Mouse (Mus musculus) embryonic facial prominence, embryonic 10.5 days (tissue): ENCODE results near the gene Nisch. TPM values are rescaled to one million over a fixed set of nuclear protein-coding genes. Genes with fewer than 3 reads are reported as not detected.

Experiments used
- DNase-seq: peaks from one replicate; pipeline ENCODE4 v3.0.0-alpha.2; 2017; ENCODE audit warnings: low spot score
- H3K27ac ChIP-seq: fragments of 300-500 bp; sonication (generic); replicated peaks from 2 replicates; pipeline ENCODE4 v1.5.1; 2016; ENCODE audit warnings: mild to moderate bottlenecking
- H3K27me3 ChIP-seq: fragments of 300-500 bp; sonication (generic); replicated peaks from 2 replicates; pipeline ENCODE4 v1.6.1; 2016; ENCODE audit warnings: low read depth, mild to moderate bottlenecking; ENCODE audit not compliant: poor library complexity, severe bottlenecking
- H3K36me3 ChIP-seq: fragments of 300-500 bp; sonication (generic); replicated peaks from 2 replicates; pipeline ENCODE4 v1.6.1; 2016; ENCODE audit warnings: mild to moderate bottlenecking, moderate library complexity
- H3K4me1 ChIP-seq: fragments of 300-500 bp; sonication (generic); 2 replicates; pipeline ENCODE4 v1.6.1; 2016
- H3K4me3 ChIP-seq: fragments of 300-500 bp; sonication (generic); 2 replicates; pipeline ENCODE4 v1.5.1; 2016; ENCODE audit warnings: mild to moderate bottlenecking, moderate library complexity
- H3K9me3 ChIP-seq: fragments of 300-500 bp; sonication (generic); 2 replicates; pipeline ENCODE4 v1.6.1; 2016; ENCODE audit warnings: mild to moderate bottlenecking
- WGBS: fragments of 180-500 bp; shearing (Covaris S2); methylation state at CpG from one replicate; pipeline ENCODE4 v1.1.7; 2016; 5-methylcytosine and 5-hydroxymethylcytosine counted together
- polyA plus RNA-seq: library from polyadenylated mRNA; unstranded; fragments of >200 nt; fragmentation: Nextera tagmentation; extraction: Ambion mirVana; gene quantifications from 2 replicates; pipeline ENCODE4 v1.2.1, GENCODE M21; 2016

The Nisch gene
- polyA plus RNA-seq, 1 experiment from 2014 or later: 476 TPM

GRCm38 (mm10) chr14:31165991-31166630 lies 50.6 kb downstream of the Nisch start:
- no peaks in the 10 kb centered on the region for H3K9me3 ChIP-seq
- H3K4me3 ChIP-seq: peak overlapping the region; percentile 32
- 72% methylated on average over 10 of the region's 10 CpGs for WGBS
- peaks cover 31% of the 10 kb centered on the region for H3K4me1 ChIP-seq
- H3K27me3 ChIP-seq: no peaks in the 10 kb centered on the region
- DNase-seq: no peak
- peaks cover 17% of the 10 kb centered on the region for H3K36me3 ChIP-seq
- H3K27ac ChIP-seq: 0 out of 2 replicates have a peak overlapping the region, but pooled peaks have one; percentile 48

GRCm38 (mm10) chr14:31165458-31165857 lies 51.3 kb downstream of the Nisch start:
- no peak overlapping the region for H3K27ac ChIP-seq
- no peaks in the 10 kb centered on the region for H3K27me3 ChIP-seq
- peaks cover 10% of the 10 kb centered on the region for H3K36me3 ChIP-seq
- no peak overlapping the region for H3K4me3 ChIP-seq
- peaks cover 37% of the 10 kb centered on the region for H3K4me1 ChIP-seq
- 65% methylated on average over 7 of the region's 7 CpGs for whole genome bisulfite sequencing
- DNase-seq: no peak
- no peaks in the 10 kb centered on the region for H3K9me3 ChIP-seq

GRCm38 (mm10) chr14:31165010-31165409 lies 51.7 kb downstream of the Nisch start:
- Histone ChIP-seq H3K36me3 (peaks cover 6% of the 10 kb centered on the region), H3K4me3 (no peak overlapping the region), H3K9me3 (no peaks in the 10 kb centered on the region), H3K27me3 (no peaks in the 10 kb centered on the region), H3K4me1 (peaks cover 39% of the 10 kb centered on the region), H3K27ac (no peak overlapping the region)
- DNase-seq: no peak
- 74% methylated on average over 2 of the region's 2 CpGs for WGBS

DNA sequence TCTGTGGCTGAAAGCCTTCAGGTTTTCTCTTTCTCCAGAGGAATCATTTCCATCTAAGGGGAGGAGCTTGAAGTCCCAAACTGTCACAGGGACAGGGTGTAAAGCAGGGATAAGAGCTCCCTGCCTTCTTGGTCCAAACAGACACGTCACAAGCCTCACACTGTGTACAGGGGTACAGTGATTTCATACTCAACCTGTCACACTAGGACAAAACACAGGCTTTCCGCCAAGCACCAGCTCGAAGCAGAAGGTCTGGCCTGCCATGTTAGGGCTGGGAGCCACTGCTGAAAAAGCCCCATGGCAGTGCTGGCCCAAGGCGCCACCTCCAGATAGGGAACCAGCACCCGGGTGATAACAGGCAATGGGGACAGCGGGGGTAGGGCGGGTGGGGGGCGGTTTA lies 52.7 kb downstream of the Nisch start:
- Histone ChIP-seq H3K27me3 (no peaks in the 10 kb centered on the region), H3K4me1 (peaks cover 39% of the 10 kb centered on the region), H3K9me3 (no peaks in the 10 kb centered on the region), H3K4me3 (no peak overlapping the region), H3K36me3 (no peaks in the 10 kb centered on the region), H3K27ac (no peak overlapping the region)
- WGBS: 85% methylated on average over 8 of the region's 8 CpGs
- DNase-seq: no peak

DNA sequence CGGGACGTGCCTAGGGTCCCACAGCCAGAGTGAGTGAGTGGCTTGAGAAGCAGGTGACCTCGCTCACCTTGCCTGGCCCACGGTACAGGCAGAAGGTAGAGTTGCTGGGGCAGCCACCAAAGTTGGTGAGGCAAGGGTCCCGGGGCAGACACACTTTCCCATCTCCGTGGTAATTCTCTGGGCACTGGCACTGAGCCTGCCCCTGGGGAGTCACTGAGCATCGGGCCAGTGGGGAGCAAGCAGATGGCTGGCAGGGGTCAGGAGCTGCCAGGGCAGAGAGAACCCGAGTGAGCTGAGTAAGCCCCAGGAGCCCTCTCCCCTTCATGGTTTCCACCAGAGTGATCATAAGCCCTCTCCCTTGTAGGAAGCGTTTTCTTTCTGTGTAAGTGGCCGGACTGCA lies 55.1 kb downstream of the Nisch start:
- 79% methylated on average over 10 of the region's 10 CpGs for WGBS
- no peak for DNase-seq
- no peaks in the 10 kb centered on the region for H3K36me3 ChIP-seq
- H3K4me3 ChIP-seq: no peak overlapping the region
- H3K27ac ChIP-seq: no peak overlapping the region
- peaks cover 34% of the 10 kb centered on the region for H3K4me1 ChIP-seq
- H3K9me3 ChIP-seq: no peaks in the 10 kb centered on the region
- no peaks in the 10 kb centered on the region for H3K27me3 ChIP-seq

DNA sequence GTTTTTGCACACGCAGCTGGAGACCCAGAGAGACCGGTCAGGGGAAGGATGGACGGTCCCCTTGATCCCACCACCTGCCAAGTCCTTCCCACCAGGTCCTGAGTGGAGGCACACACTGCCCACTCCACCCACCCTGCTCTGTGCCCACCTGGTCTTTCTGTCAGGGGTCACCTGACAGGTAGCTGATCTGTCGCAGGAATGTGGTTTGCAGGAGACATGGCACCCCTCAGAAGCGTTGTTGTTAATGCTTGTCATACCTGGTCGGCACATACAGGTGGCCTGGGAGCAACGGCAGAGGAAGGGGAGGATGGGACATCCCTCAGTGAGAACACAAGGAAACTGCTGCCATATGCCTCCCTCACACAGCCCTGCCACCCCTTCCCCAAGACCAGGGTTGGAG lies 55.6 kb downstream of the Nisch start:
- Histone ChIP-seq H3K4me3 (no peak overlapping the region), H3K36me3 (no peaks in the 10 kb centered on the region), H3K27me3 (no peaks in the 10 kb centered on the region), H3K9me3 (no peaks in the 10 kb centered on the region), H3K27ac (no peak overlapping the region), H3K4me1 (peaks cover 30% of the 10 kb centered on the region)
- 94% methylated on average over 7 of the region's 7 CpGs for WGBS
- no peak for DNase-seq

DNA sequence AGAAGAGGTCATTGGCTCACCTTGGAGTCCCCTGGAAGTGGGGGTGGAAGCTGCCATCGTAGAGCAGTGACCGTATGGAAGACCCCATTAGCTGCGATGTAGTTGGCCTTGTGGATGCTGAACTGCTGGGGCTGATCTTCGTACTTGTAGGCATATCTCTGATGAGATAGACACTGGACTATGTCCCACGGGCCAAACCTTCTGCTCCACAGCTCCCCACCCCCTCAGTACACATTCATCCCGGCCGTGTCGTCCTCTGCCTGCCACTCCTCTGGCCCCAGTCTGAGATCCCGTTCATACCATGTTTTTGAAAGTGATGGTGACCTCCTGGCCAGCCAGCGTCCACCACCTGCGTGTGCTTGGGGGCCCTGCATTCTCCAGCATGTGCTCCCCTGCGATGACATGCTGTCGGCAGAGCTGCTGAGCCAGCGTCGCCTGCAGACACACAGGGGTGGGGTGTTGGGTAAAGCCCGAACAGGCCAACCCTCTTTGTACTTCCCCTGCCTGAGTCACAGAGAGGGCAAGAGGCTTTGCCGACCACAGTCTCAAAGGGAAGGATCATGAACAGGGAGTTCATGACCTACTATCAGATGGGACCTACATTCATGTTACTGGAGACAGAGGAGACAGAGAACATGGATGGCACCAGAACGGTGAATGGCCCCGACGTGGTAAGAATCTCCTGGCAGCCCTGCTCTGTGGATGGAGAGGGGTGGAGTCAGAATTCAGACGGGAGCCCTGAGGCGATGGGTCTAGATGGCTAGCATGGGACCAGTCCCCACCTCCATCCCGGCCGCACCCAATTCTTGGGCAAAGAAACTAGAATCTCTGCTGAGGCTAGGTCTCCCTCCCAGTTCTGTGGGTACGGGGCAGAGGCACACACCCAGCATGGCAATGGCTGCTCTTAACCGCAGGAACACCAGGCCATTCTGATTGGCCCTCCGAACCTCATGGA lies 56.3 kb downstream of the Nisch start:
- WGBS: 80% methylated on average over 27 of the region's 27 CpGs
- H3K4me1 ChIP-seq: peaks cover 23% of the 10 kb centered on the region
- no peaks in the 10 kb centered on the region for H3K9me3 ChIP-seq
- H3K36me3 ChIP-seq: no peaks in the 10 kb centered on the region
- H3K4me3 ChIP-seq: no peak overlapping the region
- H3K27me3 ChIP-seq: no peaks in the 10 kb centered on the region
- DNase-seq: no peak
- no peak overlapping the region for H3K27ac ChIP-seq

DNA sequence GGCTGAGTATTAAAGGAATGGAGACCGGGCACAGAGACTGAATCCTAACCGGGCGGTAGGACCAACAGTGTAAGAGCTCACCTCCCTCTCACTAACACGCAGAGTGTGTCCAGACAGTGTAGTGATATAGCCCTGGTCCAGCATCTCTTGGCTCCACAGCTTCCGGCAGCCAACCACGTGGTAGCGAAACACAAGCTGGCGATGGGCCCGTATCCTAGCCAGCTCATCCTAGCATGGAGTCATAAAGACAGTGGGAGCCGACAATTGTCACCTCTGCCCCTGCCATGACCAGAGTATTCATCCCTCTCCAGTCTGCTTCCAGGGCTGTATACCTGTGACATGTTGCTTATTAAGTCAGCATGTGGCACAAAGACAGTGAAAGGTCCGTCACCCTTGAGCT lies 71.1 kb downstream of the Nisch start:
- Histone ChIP-seq H3K27me3 (no peaks in the 10 kb centered on the region), H3K9me3 (no peaks in the 10 kb centered on the region), H3K36me3 (peaks cover 31% of the 10 kb centered on the region), H3K27ac (no peak overlapping the region), H3K4me3 (no peak overlapping the region), H3K4me1 (peaks cover 3% of the 10 kb centered on the region; the same call in 1 of the 2 replicates)
- 92% methylated on average over 11 of the region's 11 CpGs for WGBS
- no peak for DNase-seq

DNA sequence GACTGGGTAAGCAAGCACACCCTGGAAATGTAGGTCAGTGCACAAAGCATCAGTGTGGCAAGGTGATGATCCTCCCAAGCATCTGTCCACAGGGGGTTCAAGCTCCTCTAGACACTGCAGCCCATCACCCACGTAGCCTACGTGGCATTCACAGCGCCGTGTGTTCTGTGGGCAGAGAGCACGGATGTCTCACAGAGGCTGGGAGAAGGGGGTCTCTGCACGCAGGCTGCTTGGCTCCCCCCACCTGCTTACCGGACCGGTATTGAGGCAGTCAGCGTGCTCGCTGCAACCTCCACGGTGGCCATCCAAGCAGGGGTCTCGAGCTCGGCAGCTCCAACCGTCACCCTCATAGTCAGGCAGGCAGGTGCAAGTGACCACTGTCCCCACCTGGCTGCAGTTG lies 75.7 kb downstream of the Nisch start:
- H3K27ac ChIP-seq: no peak overlapping the region
- DNase-seq: no peak
- WGBS: 95% methylated on average over 14 of the region's 14 CpGs
- H3K4me1 ChIP-seq: peaks cover 13% of the 10 kb centered on the region; the same call in 1 of the 2 replicates
- H3K27me3 ChIP-seq: no peaks in the 10 kb centered on the region
- H3K9me3 ChIP-seq: no peaks in the 10 kb centered on the region
- H3K36me3 ChIP-seq: peaks cover 78% of the 10 kb centered on the region
- H3K4me3 ChIP-seq: 0 out of 2 replicates have a peak overlapping the region, but pooled peaks have one; percentile 3

DNA sequence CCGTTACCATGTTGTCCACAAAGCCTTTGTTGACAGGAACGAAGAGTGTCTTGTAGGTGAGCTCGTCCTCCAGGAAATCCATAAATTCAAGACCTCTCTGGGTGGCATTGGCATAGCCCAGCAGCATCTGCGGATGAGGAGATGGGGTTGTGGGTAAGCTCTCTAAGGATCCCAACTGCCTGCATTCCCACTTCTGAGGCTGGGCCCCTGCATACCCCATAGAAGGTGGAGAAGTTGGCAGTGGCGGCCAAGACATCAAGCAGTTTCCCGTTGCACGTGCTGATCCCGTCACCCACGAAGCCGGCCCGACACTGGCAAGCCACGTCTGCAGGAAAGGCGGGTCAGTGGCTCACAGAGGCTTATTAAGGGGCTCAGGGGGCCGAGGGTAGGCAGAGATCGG lies 76.6 kb downstream of the Nisch start:
- Histone ChIP-seq H3K27me3 (no peaks in the 10 kb centered on the region), H3K9me3 (no peaks in the 10 kb centered on the region), H3K4me1 (peaks cover 13% of the 10 kb centered on the region; the same call in 1 of the 2 replicates), H3K4me3 (no peak overlapping the region), H3K36me3 (peaks cover 86% of the 10 kb centered on the region), H3K27ac (no peak overlapping the region)
- 96% methylated on average over 15 of the region's 15 CpGs for WGBS
- DNase-seq: no peak

DNA sequence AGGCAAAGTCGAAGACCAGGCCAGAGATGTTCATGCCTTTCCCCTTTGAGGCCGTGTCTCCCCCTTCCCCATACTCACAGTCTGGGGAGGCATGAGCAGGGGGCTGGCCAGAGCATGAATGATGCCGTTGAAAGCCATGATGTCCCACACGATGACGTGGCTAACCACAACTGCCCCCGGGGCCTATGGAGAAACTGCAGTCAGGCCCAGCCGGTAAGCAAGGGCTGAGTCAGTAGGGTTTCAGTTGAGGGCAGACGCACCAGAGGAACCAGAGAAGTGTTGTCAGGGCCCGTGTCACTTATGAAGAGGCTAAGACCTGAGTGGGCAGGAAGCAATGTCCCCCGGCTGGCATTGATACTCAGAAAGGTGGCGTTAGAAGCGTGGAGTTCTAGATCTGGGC lies 77.1 kb downstream of the Nisch start:
- DNase-seq: no peak
- Histone ChIP-seq H3K27me3 (no peaks in the 10 kb centered on the region), H3K36me3 (peaks cover 91% of the 10 kb centered on the region), H3K9me3 (no peaks in the 10 kb centered on the region), H3K4me1 (peaks cover 13% of the 10 kb centered on the region; the same call in 1 of the 2 replicates), H3K4me3 (no peak overlapping the region), H3K27ac (no peak overlapping the region)
- 92% methylated on average over 12 of the region's 12 CpGs for WGBS

DNA sequence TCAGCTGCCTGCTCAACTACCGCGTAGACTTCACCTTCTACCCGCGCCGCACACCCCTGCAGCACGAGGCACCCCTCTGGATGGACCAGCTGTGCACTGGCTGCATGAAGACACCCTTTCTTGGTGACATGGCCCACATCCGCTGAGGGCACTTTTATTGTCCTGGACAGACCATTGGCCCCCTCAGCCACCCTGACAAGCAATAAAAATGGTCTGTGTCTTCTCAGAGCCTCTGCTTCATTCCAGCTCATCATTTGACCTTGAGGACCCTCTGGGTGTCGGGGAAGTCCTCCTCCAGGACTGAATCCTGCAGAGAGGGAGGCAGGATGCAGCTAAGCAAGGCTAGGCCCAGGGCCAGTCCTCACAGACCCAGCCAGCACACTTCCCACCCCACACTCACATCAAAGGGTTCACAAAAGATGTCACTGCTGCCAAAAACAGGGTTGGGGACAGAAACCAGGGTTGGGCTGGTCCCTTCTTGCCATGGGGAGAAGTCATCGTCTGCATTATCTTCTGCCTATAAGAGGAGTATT lies 77.8 kb downstream of the Nisch start:
- DNase-seq: no peak
- no peaks in the 10 kb centered on the region for H3K9me3 ChIP-seq
- 95% methylated on average over 9 of the region's 9 CpGs for WGBS
- no peak overlapping the region for H3K4me3 ChIP-seq
- H3K36me3 ChIP-seq: peaks cover 98% of the 10 kb centered on the region
- no peak overlapping the region for H3K27ac ChIP-seq
- no peaks in the 10 kb centered on the region for H3K27me3 ChIP-seq
- H3K4me1 ChIP-seq: peaks cover 20% of the 10 kb centered on the region; the same call in 1 of the 2 replicates
